Mouse (Mus musculus): ENCODE data around the gene Diras1. TPM values are rescaled to one million over a fixed set of nuclear protein-coding genes. Genes with fewer than 3 reads are reported as not detected.
"Not testable (repeated sequence)": the region's sequence is repeated elsewhere in the genome, so short reads cannot be mapped to it uniquely, and the experiment has no call there.

Diras1 gene
- total RNA-seq (2022) = under 1 TPM in 1 of 4 experiments, not detected in 3; 0.44 TPM

- no peak for DNase-seq (ENCODE audit: low spot score)
Measured at GRCm38 (mm10) chr10:81025639-81026275, at the start of gene Diras1. Gene Diras1 (minus strand): TSS chr10:81025662.

GRCm38 (mm10) chr10:81073464-81073863 lies 48.0 kb upstream of the Diras1 start:
- no peak for DNase-seq (ENCODE audit: low spot score)

GRCm38 (mm10) chr10:81072290-81072689 lies 46.8 kb upstream of the Diras1 start:
- no peak for DNase-seq (ENCODE audit: low spot score)

DNA sequence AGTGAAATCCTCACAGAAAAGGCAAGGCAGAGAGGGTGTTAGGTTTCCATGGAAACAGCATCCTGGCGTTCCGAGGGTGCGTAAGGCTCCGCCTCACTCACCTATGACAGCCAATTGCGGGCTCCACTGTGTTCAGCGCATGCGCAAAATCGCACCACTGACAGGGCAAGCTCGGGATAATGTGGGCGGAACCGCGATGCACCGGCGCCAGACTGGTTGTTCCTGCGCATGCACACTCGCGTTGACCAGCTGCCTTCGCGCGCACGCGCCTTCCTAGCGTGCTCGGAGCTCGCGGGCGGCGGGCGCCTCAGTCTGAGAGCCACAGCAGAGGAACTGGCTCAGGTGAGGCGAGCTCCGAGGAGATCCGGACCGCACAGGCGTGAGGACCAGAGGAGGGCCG lies 44.4 kb upstream of the Diras1 start, which contains the start of gene Thop1:
Gene Thop1, plus strand, starts transcription at position 200 of the 400 bp plus-strand sequence.
- DNase-seq (ENCODE audit: low spot score) = peak; percentile 97

DNA sequence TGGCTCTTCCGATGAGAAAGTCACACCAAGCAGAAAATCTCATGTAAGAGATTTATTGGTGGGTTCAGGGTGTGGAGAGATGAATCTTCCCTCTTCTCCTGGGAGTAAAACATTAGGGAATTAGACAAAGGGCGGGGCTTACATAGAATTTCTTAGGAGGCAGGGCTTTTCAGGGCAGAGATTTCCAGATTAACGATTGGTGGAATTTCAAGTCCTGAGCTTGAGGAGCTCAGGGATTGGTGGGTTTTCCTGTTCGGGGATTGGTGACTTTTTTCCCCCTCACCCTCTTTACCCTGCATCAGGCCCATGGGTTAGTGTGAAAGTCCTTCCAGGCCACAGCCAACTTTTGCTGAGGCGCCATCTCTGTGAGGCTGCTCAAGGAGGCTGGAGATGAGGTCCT lies 43.2 kb upstream of the Diras1 start:
- no peak for DNase-seq (ENCODE audit: low spot score)

- not testable (repeated sequence) for DNase-seq (ENCODE audit: low spot score)
Measured at GRCm38 (mm10) chr10:81064519-81064918, 39.1 kb upstream of the Diras1 start.

DNA sequence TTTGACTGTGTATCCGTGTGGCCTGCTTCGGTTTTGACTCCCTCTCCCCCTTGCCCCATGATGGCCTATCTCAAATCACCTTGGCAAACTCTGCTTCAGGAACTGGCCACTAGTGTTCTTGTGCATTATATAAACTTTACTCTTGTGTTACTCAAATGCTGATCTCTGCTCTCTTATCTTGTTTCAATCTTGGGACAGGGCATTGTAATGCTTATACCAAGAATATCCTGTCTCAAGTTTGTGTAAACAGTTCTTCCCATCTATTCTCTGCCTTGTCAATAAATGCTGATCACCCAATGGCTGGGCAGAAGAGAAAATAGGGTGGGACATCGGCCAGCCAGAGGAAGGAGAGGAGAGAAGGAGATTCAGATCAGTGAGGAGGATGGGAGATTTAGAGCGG lies 37.2 kb upstream of the Diras1 start:
- no peak for DNase-seq (ENCODE audit: low spot score)

DNA sequence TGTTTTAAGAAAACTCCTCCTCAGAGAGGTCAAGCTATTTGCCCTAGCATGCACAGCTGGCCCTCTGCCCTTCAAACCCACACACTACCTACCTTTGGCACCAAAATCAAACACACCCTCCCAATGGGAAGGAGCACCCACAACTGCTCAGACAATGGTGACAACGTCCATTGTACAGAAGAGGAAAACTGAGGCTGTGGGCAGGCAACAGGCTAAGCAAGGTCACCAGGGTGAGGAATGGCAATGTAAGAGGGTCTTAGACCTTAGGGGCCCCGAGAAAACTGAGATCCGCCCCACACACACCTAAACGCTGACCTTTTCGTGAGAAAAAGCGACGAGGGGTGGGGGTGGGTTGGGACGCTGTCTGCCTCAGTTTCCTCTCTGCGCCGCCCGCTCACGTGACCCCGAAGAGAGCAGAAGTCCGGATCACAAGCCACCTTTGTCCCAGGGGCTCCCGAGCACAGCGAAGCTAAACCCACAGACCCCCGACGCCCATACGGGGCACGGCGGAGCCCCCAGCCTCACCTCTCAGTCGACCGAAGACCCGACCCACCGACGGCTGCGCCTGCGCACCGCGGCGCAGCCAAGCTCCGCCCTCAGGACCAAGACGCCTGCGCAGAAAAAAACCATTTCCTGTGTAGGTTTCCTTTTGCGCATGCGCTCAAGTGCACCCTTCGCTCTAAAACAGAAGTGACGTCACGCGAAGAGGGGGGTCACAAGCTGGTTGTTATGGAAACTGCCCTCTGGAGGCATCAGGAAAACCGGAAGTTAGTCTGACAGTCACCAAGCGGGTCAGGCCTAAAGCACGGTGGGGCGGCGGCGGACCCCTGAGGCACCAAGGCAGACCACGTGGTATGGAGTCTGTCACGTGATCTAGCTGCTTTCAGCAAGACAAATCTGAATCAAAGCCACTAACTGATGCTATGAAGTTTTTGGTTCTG lies 34.4 kb upstream of the Diras1 start, which contains the start of gene Sgta:
Gene Sgta, minus strand, starts transcription at position 579 of the 941 bp plus-strand sequence.
- peak; percentile 100 for DNase-seq (ENCODE audit: low spot score)

- DNase-seq (ENCODE audit: low spot score) = no peak
Measured at GRCm38 (mm10) chr10:81058896-81059295, 33.4 kb upstream of the Diras1 start.

GRCm38 (mm10) chr10:81057406-81058130 lies 32.1 kb upstream of the Diras1 start:
- no peak for DNase-seq (ENCODE audit: low spot score)

DNA sequence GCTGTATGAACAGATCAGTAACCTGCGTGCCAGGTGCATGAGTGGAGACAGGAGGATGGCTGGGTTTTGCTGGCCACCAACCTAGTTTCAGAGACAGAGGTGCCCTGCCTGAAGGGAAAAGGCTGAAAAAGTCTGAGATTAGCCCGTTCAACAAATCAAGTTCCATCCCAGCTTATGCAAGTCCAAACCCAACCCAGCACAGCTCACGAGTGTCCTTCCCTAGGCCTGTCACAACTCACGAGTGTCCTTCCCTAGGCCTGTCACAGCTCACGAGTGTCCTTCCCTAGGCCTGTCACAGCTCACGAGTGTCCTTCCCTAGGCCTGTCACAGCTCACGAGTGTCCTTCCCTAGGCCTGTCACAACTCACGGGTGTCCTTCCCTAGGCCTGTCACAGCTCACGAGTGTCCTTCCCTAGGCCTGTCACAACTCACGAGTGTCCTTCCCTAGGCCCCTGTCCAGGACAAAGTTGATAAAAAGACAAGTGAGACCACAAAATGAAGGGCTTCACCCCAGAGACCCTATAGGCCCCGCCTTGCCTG lies 30.4 kb upstream of the Diras1 start:
- DNase-seq (ENCODE audit: low spot score) = not testable (repeated sequence)

GRCm38 (mm10) chr10:81055169-81055568 lies 29.7 kb upstream of the Diras1 start:
- DNase-seq (ENCODE audit: low spot score) = no peak

DNA sequence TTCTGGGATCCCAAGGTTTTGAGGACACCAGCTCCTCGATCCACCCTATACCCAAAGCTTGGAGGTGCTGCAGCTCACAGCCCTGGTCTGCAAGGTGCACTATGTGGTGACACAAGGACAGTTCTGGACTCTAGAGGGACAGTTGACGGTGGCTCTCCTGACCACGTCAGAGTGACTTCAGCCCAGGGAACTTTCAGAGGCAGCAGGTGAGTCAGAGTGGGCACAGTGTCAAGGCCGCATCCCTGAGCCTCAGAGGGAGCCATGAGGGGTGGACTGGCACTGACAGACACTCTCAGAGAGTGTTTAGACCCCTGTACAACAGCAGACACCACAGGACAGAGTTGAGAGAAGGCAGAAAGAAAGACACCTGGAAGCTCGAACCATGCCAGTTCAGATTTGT lies 27.1 kb upstream of the Diras1 start:
- no peak for DNase-seq (ENCODE audit: low spot score)

DNA sequence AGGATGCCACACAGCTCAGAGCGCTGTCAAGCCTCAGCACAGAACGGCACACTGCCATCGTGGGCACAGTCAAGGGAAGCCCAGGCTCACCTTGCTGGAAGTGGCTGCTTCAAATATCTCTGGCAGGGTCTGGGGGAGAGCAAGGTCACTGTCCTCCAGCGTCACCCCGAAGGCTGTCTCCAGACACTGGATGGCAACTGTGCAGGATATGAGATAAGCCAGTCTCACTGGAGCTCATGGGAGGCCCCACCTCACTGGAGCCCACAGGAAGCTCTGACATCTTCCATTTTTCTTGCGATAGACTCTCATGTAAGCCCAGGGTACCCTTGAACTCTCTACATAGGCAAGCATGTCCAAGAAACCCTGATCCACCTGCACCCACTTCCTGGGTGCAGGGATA lies 25.7 kb upstream of the Diras1 start:
- no peak for DNase-seq (ENCODE audit: low spot score)

DNA sequence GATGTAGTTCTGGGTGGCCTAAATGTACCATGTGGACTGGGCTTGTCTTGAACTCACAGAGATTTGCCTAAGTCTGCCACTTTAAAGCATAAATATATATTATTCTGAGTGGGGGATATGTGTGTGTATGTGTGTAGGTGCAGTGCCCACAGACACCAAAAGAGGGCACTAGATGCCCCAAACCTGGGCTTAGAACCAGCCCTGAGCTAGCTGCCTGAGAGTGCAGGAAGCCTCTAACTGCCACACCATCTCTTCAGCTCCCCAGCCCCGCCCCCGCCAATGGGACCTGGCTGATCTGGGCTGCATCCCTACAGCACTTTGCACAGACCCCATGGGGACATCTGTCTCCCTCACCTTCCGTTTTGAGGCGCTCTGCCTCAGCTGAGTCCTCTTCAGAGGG lies 25.2 kb upstream of the Diras1 start:
- no peak for DNase-seq (ENCODE audit: low spot score)

- not testable (repeated sequence) for DNase-seq (ENCODE audit: low spot score)
Measured at GRCm38 (mm10) chr10:81045246-81045645, 19.8 kb upstream of the Diras1 start.

DNA sequence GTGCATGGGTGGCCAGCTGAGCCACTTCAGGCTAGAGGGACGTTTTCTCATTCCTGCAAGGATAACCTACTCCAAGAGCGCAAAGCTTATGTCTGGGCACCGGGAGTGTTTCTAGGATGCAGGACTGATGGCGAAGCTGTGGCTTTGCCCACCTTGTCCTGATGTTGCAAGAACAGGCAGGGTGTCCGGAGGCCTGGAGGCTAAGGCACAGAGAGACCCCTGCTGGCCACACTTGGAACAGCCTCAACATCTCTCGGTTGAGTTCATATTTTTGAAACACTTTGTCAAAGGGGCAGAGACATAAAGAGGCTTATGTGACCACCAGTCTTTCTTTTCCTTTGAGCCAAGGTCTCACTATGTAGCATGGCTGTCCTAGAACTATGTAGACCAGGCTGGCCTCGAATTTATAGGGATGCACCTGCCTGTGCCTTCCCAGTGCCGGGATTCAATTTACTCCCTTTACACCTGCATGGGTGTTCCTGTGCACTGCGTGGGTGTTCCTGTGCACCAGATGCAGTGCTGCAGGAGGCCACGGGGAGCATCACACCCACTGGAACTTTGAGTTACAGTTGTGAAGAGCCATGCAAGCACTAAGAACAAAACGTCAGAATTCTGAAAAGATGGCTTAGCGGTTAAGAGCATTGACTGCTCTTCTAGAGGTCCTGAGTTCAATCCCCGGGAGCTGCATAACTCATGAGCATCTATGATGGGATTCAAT lies 16.2 kb upstream of the Diras1 start:
- DNase-seq (ENCODE audit: low spot score) = peak; percentile 49

DNA sequence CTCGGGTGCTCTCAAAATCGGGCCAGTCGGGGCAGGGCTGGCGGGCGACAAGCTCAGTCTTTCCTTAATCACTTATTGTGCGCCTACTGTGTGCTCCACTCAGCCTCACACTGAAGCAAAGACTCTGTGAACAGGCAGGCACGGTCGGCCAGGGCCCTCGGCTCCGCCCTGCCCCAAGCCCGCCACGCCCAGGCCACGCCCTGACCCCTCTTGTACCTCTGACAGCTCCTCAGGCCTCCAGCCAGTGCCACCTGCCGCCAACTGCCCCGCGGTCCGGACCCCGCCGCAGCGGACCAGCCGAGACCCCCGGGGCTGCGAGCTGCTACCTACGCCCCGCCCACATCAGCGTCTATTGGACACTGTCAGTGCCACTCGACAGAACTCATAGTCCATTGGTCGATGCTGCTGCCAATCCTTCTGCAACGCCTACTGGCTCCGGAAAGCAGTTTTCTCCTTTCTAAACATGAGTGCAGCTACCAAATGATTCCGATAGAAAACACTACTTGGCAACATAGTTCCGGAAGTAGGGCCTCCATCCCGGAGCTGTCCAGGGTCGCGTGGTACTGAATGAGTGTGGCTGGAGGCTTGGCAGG lies 11.6 kb upstream of the Diras1 start, which contains the start of gene Slc39a3:
Gene Slc39a3, minus strand, starts transcription at position 439 of the 593 bp plus-strand sequence.
- peak; percentile 100 for DNase-seq (ENCODE audit: low spot score)

- no peak for DNase-seq (ENCODE audit: low spot score)
Measured at GRCm38 (mm10) chr10:81036251-81036650, 10.8 kb upstream of the Diras1 start.

DNA sequence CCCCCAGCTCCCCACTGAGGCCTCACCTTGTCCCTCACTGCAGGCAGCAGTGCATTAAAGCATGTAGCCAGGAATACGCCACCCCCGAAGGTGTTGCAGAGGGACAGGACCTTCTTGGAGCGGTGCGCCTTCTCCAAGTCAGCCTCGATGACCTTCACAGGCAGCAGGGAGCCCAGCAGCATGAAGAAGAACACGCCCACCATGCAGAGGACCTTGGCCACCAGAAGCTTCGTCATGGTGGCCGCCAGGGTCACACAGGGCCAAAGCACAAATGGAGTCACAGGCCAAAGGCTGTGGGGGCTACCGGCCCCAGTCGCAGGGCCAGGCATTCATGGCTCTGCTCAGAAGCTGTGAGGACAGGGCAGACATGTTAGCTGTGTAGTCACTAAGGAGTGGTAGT lies 8.1 kb upstream of the Diras1 start:
- no peak for DNase-seq (ENCODE audit: low spot score)

DNA sequence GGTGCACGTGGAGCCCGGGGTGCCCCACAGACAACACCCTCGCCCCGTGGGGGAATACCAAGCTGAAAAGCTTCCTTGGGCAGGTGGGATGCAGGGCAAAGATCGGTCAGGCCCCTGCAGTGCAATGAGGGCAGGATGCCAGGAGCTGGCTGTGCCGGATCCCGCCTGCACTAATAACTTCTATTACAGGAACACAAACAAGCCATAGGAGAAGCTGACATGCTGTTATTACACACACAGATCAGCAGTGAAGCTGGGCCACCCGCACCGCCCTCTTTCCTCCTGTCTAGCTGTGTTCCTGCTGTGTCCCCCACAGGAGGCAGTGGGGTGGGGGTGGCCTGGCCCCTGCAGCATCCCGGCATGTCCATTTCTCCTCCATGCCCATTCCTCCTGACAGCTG lies 3.6 kb upstream of the Diras1 start:
- DNase-seq (ENCODE audit: low spot score) = no peak
